Mouse (Mus musculus): ENCODE data around the gene Cyp4f37.
"Not testable (repeated sequence)": the region's sequence is repeated elsewhere in the genome, so short reads cannot be mapped to it uniquely, and the experiment has no call there.

Gene Cyp4f37

DNA sequence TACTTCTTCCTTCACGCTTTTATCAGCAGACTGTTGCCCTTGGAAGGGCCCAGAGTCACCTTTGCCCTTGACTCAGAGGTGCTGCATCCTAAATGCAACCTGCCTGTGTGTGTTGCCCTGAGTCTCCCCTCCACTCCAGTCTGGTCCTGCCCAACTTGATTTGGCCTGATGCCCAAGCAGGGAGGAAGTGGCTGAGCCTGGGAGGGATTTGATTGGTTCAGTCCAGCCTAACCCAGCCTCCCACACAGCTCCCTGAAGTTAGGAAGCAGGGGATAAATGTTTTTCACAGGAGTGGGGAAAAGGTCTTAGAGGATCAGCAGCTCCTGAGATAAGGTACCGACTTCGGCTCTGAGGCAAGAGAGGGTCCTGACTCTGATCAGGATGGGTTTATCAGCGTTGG is at the start of gene Cyp4f37:
Gene Cyp4f37 (plus strand): TSS at position 292 of the 400 bp plus-strand sequence.
- not testable (repeated sequence) for DNase-seq

DNA sequence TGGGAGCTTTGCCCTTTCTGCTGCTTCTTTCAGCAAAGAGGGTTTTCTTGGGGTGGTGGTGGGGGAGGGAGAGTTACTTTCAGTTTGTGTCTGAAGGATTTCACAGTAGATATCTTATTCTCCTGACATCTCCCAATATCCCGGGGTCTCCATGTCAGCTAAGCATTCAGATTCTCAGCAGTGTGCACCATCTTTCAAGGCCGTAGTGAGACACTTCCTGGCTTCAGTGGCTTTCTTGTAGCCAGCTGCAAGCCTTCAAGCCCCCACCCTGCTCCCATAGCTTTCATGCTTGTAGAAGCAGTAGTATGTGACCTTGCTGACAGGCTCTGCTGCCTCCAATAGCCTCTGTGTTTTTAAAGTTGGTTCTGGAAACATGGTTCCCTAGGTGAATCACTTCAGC is 47.8 kb upstream of the Cyp4f37 start:
- not testable (repeated sequence) for DNase-seq

GRCm38 (mm10) chr17:32577496-32578186 is 43.5 kb upstream of the Cyp4f37 start:
- no peak for DNase-seq

DNA sequence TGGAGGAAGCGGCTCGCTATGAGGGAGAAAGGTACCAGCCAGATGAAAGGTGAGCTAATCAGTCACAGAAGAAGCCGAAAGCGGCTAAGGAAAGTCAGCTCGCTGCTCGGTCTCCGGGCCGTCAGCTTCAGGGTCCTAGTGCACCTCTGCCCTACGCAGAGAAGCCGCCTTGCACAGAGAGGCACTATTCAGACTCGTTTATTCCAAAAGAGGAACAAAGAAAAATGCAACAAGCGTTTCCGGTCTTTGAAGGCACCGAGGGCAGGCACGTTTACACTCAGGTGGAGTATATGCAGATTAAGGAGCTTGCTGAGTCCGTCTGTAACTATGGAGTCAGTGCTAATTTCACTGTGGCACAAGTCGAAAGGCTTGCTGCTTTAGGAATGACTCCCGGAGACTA is 24.6 kb upstream of the Cyp4f37 start:
- no peak for DNase-seq

GRCm38 (mm10) chr17:32608055-32608454 is 13.1 kb upstream of the Cyp4f37 start:
- DNase-seq = no peak

DNA sequence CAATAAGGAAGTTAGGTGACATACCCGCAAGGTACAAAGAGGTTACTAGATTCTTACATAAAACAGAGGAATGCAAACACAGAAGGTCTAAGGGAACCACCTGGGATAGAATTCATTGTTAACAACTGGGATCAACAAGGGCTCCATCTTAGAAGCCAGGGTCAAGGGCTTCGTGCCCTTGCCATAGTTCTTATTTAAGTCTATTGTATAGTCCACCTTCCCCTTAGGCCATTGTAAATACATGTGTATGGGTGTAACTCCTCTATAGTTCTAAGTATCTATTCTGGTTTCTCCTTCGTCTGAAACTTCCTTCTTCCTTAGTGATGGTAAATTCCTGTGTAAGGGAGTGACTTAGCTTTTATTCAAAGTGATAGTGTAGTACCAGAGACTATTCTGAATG is 10.9 kb upstream of the Cyp4f37 start:
- not testable (repeated sequence) for DNase-seq

- DNase-seq = no peak
Measured at GRCm38 (mm10) chr17:32610896-32611295, 10.2 kb upstream of the Cyp4f37 start.

DNA sequence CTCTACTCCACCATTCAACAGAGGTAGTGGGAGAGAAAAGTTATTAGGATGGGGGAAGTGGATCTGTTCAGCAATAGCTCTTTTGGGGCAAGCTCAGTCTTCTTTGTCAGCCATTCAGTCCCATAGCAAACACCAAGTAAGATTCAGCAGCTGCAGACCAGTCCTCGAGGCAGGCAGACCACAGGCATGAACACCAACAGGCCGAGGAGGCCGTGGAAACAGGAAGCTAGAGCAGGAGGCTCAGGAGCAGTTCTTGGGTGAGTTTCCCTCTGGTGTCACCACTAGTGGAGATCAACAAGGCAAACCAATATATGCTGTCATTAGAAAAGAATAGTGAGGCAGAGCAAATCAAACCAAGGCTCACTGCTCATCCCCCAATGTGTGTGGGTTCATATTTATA is 8.7 kb upstream of the Cyp4f37 start:
- DNase-seq = no peak

GRCm38 (mm10) chr17:32617252-32617651 is 3.9 kb upstream of the Cyp4f37 start:
- no peak for DNase-seq

- not testable (repeated sequence) for DNase-seq
Measured at GRCm38 (mm10) chr17:32629726-32630125, 8.6 kb downstream of the Cyp4f37 start.

DNA sequence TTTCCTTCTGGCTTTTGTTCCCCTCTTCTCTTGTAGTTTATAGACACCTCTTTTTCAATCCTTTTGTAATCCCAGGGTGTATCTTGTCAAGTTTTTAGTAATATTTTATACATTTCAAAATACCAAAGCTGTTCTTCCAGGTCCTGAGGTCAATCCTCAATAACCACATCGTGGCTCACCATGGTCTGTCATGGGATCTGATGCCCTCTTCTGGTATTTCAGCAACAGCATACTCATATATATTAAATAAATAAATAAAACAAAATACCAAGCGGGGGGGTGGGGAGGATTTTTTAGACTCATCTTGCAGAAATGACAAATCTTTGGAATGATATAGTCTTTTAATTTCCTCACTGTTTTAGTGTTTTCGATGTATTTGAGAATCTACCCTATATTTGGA is 10.8 kb downstream of the Cyp4f37 start:
- DNase-seq = no peak

- not testable (repeated sequence) for DNase-seq
Measured at GRCm38 (mm10) chr17:32634242-32634971, 13.3 kb downstream of the Cyp4f37 start.

- peak; percentile 77 to 86 for DNase-seq
Measured at GRCm38 (mm10) chr17:32634972-32635314, 13.8 kb downstream of the Cyp4f37 start.

- no peak for DNase-seq
Measured at GRCm38 (mm10) chr17:32636341-32636740, 15.2 kb downstream of the Cyp4f37 start.

- no peak for DNase-seq
Measured at GRCm38 (mm10) chr17:32637151-32637550, 16.0 kb downstream of the Cyp4f37 start.

DNA sequence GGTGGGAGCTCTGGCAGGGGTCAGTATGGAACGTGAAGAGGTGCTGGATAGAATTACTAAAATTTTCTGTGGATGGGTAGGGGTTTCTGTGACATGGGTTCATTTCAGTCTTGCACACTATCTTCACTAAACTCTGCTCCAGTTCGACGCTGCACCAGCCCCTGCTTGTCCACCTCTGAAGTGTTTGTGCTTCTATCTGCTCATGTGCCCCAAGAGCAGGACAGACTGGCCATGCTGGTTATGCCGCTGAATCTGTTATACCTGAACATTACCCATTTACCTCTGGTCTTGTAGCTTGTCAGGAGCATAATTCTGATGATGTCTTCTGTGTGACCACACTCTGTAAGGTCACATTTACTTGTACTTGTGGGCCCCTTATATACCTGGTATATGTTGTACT is 25.5 kb downstream of the Cyp4f37 start:
- DNase-seq = no peak

DNA sequence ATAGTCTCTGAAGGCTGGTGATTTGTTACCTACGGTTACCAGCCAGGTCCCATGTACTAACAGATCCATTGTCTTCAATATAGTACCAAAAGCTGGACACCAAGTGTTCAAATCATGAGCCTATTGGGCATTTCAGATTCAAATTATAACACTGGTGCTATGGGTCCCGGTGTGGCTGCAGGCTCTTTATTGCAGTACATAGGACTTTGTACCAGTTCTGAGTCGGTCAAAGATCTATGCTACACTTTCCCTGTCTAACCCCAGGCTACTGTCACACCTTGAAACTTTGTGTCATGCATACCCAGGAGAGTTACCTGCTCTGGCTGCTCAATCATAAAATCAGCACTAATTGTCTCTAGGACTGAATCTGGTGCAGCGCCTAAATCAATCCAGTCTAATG is 32.8 kb downstream of the Cyp4f37 start:
- no peak for DNase-seq

GRCm38 (mm10) chr17:32657041-32657440 is 35.9 kb downstream of the Cyp4f37 start:
- no peak for DNase-seq

GRCm38 (mm10) chr17:32658246-32658645 is 37.1 kb downstream of the Cyp4f37 start:
- no peak for DNase-seq

DNA sequence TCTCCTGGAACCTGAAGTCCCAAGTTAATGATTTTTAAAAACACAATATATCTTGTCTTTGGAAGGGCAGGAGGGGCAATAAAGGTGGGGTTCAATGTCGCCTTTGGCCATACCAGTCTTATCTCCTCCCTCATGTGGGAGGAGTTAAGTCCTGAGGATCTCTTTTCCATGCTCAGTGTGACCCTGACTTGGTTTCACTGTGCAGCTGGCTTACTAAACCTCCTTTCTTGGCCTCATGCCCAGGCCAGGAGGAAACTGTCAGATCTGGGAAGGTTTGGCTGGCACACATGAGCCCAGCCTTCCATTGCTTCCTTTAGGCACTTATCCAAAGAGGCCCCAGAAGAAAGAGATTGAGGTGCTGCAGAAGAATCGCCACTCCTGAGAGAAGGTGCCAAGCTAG is 37.6 kb downstream of the Cyp4f37 start, which contains the start of gene Cyp4f40:
Gene Cyp4f40 (plus strand): TSS at position 189 of the 400 bp plus-strand sequence.
- DNase-seq = no peak

GRCm38 (mm10) chr17:32673976-32674375 is 52.9 kb downstream of the Cyp4f37 start:
- no peak for DNase-seq

DNA sequence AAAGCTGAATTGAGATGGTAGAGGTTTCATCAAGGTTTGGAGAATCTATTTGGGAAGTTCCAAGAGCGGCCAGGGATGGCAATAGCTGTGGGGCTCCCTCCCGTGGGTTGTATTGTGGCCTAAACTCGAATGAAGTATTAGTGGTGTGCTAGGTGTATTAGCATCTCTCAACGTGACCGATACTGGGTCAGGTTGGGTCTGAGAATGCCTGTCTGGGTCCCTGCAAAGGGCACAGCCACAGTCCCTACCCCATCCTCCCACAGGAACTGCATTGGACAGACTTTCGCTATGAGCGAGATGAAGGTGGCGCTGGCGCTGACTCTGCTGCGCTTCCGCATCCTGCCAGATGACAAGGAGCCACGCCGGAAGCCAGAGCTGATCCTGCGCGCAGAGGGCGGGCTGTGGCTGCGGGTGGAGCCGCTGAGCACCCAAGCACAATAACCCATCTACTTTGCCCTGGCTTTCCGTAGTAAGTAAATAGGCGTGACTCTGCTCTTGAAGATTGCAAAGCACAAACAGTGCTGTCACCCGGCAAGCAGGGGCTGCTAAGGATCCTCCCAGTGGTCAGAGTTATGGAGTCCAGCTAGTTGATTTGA is 55.0 kb downstream of the Cyp4f37 start:
- no peak for DNase-seq

- DNase-seq = peak; percentile 28 to 44
Measured at GRCm38 (mm10) chr17:32680404-32680803, 59.3 kb downstream of the Cyp4f37 start.
